Mouse (Mus musculus): Measurements from ENCODE around the gene F930015N05Rik.

GRCm38 (mm10) chr11:64396331-64396881 lies 40.0 kb downstream of the F930015N05Rik start:
- no peak for TF ChIP-seq POLR2A (IDR thresholded peaks at IDR 0.05; ENCODE audit: borderline replicate concordance, low read depth, low read length)
- no peak for TF ChIP-seq CTCF (IDR thresholded peaks at IDR 0.05; ENCODE audit: low read depth, low read length)
